Mouse (Mus musculus): ENCODE results near the gene Ssr4.
"Not testable (repeated sequence)": the region's sequence is repeated elsewhere in the genome, so short reads cannot be mapped to it uniquely, and the experiment has no call there.

Ssr4 gene

GRCm38 (mm10) chrX:73786364-73787224 lies at the start of gene Ssr4, which contains the start of gene Idh3g:
Ssr4 (plus strand) TSS chrX:73787028.
Idh3g (minus strand) TSS chrX:73786897.
- peak; percentile 90 for DNase-seq

- no peak for DNase-seq
Observed at GRCm38 (mm10) chrX:73738155-73738554, 48.7 kb upstream of the Ssr4 start.

- DNase-seq, result no peak
Observed at GRCm38 (mm10) chrX:73739151-73739550, 47.7 kb upstream of the Ssr4 start.

- DNase-seq, result not testable (repeated sequence)
Observed at GRCm38 (mm10) chrX:73739841-73740240, 47.0 kb upstream of the Ssr4 start.

GRCm38 (mm10) chrX:73744774-73745481 lies 41.9 kb upstream of the Ssr4 start:
- no peak for DNase-seq

GRCm38 (mm10) chrX:73748977-73749376 lies 37.9 kb upstream of the Ssr4 start:
- DNase-seq, result no peak

- DNase-seq, result no peak
Observed at GRCm38 (mm10) chrX:73756334-73757140, 30.3 kb upstream of the Ssr4 start, which contains the start of gene Plxnb3. Plxnb3 (plus strand) TSS chrX:73757090.

GRCm38 (mm10) chrX:73758611-73759290 lies 28.1 kb upstream of the Ssr4 start:
- peak; percentile 55 for DNase-seq

- no peak for DNase-seq
Observed at GRCm38 (mm10) chrX:73765311-73765710, 21.5 kb upstream of the Ssr4 start.

GRCm38 (mm10) chrX:73767267-73767666 lies 19.6 kb upstream of the Ssr4 start:
- no peak for DNase-seq

GRCm38 (mm10) chrX:73774168-73774760 lies 12.6 kb upstream of the Ssr4 start, which contains the start of gene Srpk3:
Srpk3 (plus strand) TSS chrX:73774405.
- no peak for DNase-seq

- DNase-seq, result no peak
Observed at GRCm38 (mm10) chrX:73774802-73775483, 11.9 kb upstream of the Ssr4 start.

- DNase-seq, result no peak
Observed at GRCm38 (mm10) chrX:73782227-73782626, 4.6 kb upstream of the Ssr4 start.

- DNase-seq, result no peak
Observed at GRCm38 (mm10) chrX:73785666-73786065, 1.2 kb upstream of the Ssr4 start.

- DNase-seq, result no peak
Observed at GRCm38 (mm10) chrX:73787225-73787558, 364 bp downstream of the Ssr4 start.

GRCm38 (mm10) chrX:73788501-73788900 lies 1.7 kb downstream of the Ssr4 start:
- DNase-seq, result no peak

GRCm38 (mm10) chrX:73793039-73793438 lies 6.2 kb downstream of the Ssr4 start:
- DNase-seq, result no peak

GRCm38 (mm10) chrX:73793505-73793904 lies 6.7 kb downstream of the Ssr4 start:
- no peak for DNase-seq

GRCm38 (mm10) chrX:73797511-73797910 lies 10.7 kb downstream of the Ssr4 start:
- DNase-seq, result no peak

GRCm38 (mm10) chrX:73798502-73798901 lies 11.7 kb downstream of the Ssr4 start:
- peak; percentile 81 for DNase-seq

- DNase-seq, result no peak
Observed at GRCm38 (mm10) chrX:73805814-73806213, 19.0 kb downstream of the Ssr4 start.

Data from cerebellum, adult 11 months (tissue).